Mouse (Mus musculus) heart, embryonic 12.5 days (tissue): ENCODE results near the gene Cacnb4. TPM values are rescaled to one million over a fixed set of nuclear protein-coding genes. Genes with fewer than 3 reads are reported as not detected.

Source experiments
- ATAC-seq: fragments of 200-750 bp; cut with Nextera tagmentation; 2 replicates; pipeline ENCODE4 v1.8.0; 2017; ENCODE audit warnings: moderate TSS enrichment, moderate library complexity; ENCODE audit not compliant: insufficient number of reproducible peaks, low FRiP score
- H3K27ac ChIP-seq: fragments of 300-500 bp; sonication (generic); 2 replicates; pipeline ENCODE4 v1.5.1; 2016; ENCODE audit warnings: mild to moderate bottlenecking, moderate library complexity; ENCODE audit not compliant: poor library complexity, severe bottlenecking
- H3K27me3 ChIP-seq: fragments of 300-500 bp; sonication (generic); replicated peaks from 2 replicates; pipeline ENCODE4 v1.6.1; 2016; ENCODE audit warnings: mild to moderate bottlenecking, moderate library complexity
- H3K36me3 ChIP-seq: fragments of 300-500 bp; sonication (generic); 2 replicates; pipeline ENCODE4 v1.6.1; 2016; ENCODE audit warnings: mild to moderate bottlenecking, moderate library complexity
- H3K4me1 ChIP-seq: fragments of 300-500 bp; sonication (generic); replicated peaks from 2 replicates; pipeline ENCODE4 v1.6.1; 2016; ENCODE audit warnings: mild to moderate bottlenecking
- H3K4me2 ChIP-seq: fragments of 300-500 bp; sonication (generic); 2 replicates; pipeline ENCODE4 v1.6.1; 2016; ENCODE audit warnings: mild to moderate bottlenecking, moderate library complexity
- H3K4me3 ChIP-seq: fragments of 300-500 bp; sonication (generic); 2 replicates; pipeline ENCODE4 v1.5.1; 2016; ENCODE audit warnings: mild to moderate bottlenecking
- H3K9ac ChIP-seq: fragments of 300-500 bp; sonication (generic); 2 replicates; pipeline ENCODE4 v1.6.1; 2016; ENCODE audit warnings: mild to moderate bottlenecking, moderate library complexity
- H3K9me3 ChIP-seq: fragments of 300-500 bp; sonication (generic); replicated peaks from 2 replicates; pipeline ENCODE4 v1.6.1; 2016; ENCODE audit warnings: mild to moderate bottlenecking, moderate library complexity
- WGBS: fragments of 180-500 bp; shearing (Covaris S2); methylation state at CpG from one replicate; pipeline ENCODE4 v1.1.7; 2016; 5-methylcytosine and 5-hydroxymethylcytosine counted together
- polyA plus RNA-seq: library from polyadenylated mRNA; unstranded; fragments of >200 nt; fragmentation: Nextera tagmentation; extraction: Ambion mirVana; gene quantifications from 2 replicates; pipeline ENCODE4 v1.2.1, GENCODE M21; 2016

The Cacnb4 gene
- polyA plus RNA-seq, 1 experiment from 2014 or later = 0.41 TPM

DNA sequence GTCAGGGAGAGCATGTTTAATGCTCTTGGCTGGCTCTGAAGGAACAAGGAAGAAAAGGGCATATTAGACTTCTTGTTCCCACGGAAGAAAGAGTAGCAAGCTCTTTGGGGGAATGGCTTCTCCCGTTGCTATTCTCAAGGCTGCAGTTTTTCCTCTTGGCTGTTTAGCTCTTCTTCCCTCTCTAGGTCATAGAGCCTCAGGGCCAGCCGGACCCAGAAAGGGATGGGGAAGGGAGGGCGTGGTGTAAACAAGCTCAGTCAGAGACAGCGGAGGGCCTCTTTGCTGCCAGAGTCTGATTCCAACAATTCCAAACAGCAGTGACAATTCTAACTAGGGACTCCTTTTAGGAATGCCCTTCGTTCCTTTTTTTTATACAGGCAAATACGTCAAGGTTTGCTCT, 290.6 kb downstream of the Cacnb4 start:
- peaks cover 16% of the 10 kb centered on the region for H3K4me1 ChIP-seq
- H3K9me3 ChIP-seq = no peaks in the 10 kb centered on the region
- H3K36me3 ChIP-seq = no peaks in the 10 kb centered on the region
- WGBS = 39% methylated on average over 7 of the region's 7 CpGs
- ATAC-seq = no peak
- H3K4me3 ChIP-seq = no peak overlapping the region
- peak overlapping the region; percentile 48 for H3K4me2 ChIP-seq
- H3K27ac ChIP-seq = peak overlapping the region; percentile 41
- no peaks in the 10 kb centered on the region for H3K27me3 ChIP-seq
- no peak overlapping the region for H3K9ac ChIP-seq

DNA sequence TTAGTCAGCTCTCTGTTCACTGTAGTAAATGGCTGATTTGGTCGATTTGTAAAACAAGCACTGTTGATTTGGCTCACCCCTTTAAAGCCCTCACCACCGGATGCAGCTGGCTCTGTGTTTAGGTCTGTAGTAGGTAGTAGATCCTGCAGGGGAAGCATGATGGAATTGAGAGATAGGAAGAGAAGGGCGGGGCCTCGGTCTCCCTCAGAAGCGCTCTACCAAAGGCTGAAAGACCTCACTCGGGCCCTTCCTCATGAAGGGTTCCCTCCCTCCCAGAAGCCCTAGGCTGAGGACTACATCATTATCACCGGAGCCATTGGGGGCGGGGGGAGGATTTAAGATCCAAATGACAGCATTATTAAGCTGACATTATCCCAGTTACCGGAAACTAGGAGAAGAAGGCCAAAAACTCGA, 297.8 kb downstream of the Cacnb4 start:
- H3K9me3 ChIP-seq = no peaks in the 10 kb centered on the region
- no peaks in the 10 kb centered on the region for H3K36me3 ChIP-seq
- H3K27ac ChIP-seq = no peak overlapping the region
- peak overlapping the region; percentile 29; the same call in 1 of the 2 replicates for H3K4me2 ChIP-seq
- ATAC-seq = peak; percentile 57; the same call in 1 of the 2 replicates
- H3K4me1 ChIP-seq = no peaks in the 10 kb centered on the region; the same call in 1 of the 2 replicates
- H3K27me3 ChIP-seq = no peaks in the 10 kb centered on the region
- 52% methylated on average over 10 of the region's 10 CpGs for WGBS
- H3K9ac ChIP-seq = no peak overlapping the region
- H3K4me3 ChIP-seq = no peak overlapping the region

DNA sequence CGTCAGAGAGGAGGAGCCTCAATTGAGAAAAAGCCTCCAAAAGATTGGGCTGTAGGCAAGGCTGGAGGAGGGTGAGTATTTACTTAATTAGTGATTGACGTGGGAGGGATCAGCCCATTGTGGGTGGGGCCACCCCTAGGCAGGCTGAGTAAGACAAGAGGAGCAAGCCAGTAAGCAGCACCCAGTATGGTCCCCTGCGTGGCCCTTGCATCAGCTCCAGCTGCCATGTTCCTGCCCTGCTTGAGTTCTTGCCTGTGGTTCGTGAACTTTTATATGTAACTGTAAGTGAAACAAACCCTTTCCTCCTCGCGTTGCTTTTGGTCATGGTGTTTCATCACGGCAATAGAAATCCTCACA, 298.2 kb downstream of the Cacnb4 start, which contains the start of gene Neb:
Gene Neb, minus strand, starts transcription at position 27 of the 357 bp plus-strand sequence.
- WGBS = 37% methylated on average over 7 of the region's 7 CpGs

More for the DNA sequence above, 298.2 kb downstream of the Cacnb4 start, which contains the start of gene Neb:
- peak; percentile 73 for ATAC-seq
- Histone ChIP-seq H3K36me3 (no peaks in the 10 kb centered on the region), H3K4me3 (no peak within 1 kb of the TSS), H3K27ac (no peak within 1 kb of the TSS), H3K4me1 (no peaks in the 10 kb centered on the region; the same call in 1 of the 2 replicates), H3K27me3 (no peaks in the 10 kb centered on the region), H3K9me3 (no peaks in the 10 kb centered on the region), H3K4me2 (peak within 1 kb of the TSS; percentile 29; the same call in 1 of the 2 replicates), H3K9ac (no peak within 1 kb of the TSS)

Other genes starting within 250 kb of the Cacnb4 start
- 32.6 and 33.1 TPM in 2 replicates for gene Stam2, start 65.5 kb upstream of the Cacnb4 start, polyA plus RNA-seq
- gene Fmnl2, start 181.0 kb upstream of the Cacnb4 start, polyA plus RNA-seq = 1.1 and 1.4 TPM in 2 replicates